Mouse (Mus musculus) heart, adult 8-10 months (tissue): Measurements from ENCODE around the gene Ascl2. TPM values are rescaled to one million over a fixed set of nuclear protein-coding genes. Genes with fewer than 3 reads are reported as not detected.

Source experiments
- DNase-seq: peaks from one replicate; pipeline ENCODE4 v3.0.0; 2022; ENCODE audit warnings: low spot score
- total RNA-seq, 4 experiments: library from RNA; stranded (reverse); gene quantifications; 2 replicates each; pipeline ENCODE4 v1.2.4; 2022

The Ascl2 gene
- total RNA-seq, result not detected

- no peak for DNase-seq
These were observed at the start of gene Ascl2 for GRCm38 (mm10) chr7:142968809-142969511. Gene Ascl2 (minus strand): TSS chr7:142969264.

GRCm38 (mm10) chr7:143017181-143017580, 48.1 kb upstream of the Ascl2 start:
- DNase-seq, result no peak

GRCm38 (mm10) chr7:143016424-143017142, 47.5 kb upstream of the Ascl2 start:
- DNase-seq, result no peak

- peak; percentile 95 for DNase-seq
These were observed 46.8 kb upstream of the Ascl2 start for GRCm38 (mm10) chr7:143015755-143016423.

GRCm38 (mm10) chr7:143014862-143015659, 46.0 kb upstream of the Ascl2 start:
- DNase-seq, result no peak

GRCm38 (mm10) chr7:143013420-143014178, 44.5 kb upstream of the Ascl2 start:
- DNase-seq, result peak; percentile 85

GRCm38 (mm10) chr7:143012230-143012875, 43.3 kb upstream of the Ascl2 start:
- no peak for DNase-seq

GRCm38 (mm10) chr7:143011226-143011625, 42.2 kb upstream of the Ascl2 start:
- DNase-seq, result no peak

GRCm38 (mm10) chr7:143009996-143010395, 40.9 kb upstream of the Ascl2 start:
- DNase-seq, result no peak

GRCm38 (mm10) chr7:143008996-143009665, 40.1 kb upstream of the Ascl2 start:
- peak; percentile 37 for DNase-seq

- peak; percentile 78 for DNase-seq
These were observed 39.4 kb upstream of the Ascl2 start for GRCm38 (mm10) chr7:143008370-143008926.

GRCm38 (mm10) chr7:143007599-143008369, 38.7 kb upstream of the Ascl2 start:
- peak; percentile 95 for DNase-seq

GRCm38 (mm10) chr7:143006756-143007598, 37.9 kb upstream of the Ascl2 start:
- no peak for DNase-seq

GRCm38 (mm10) chr7:143006097-143006755, 37.2 kb upstream of the Ascl2 start:
- DNase-seq, result no peak

GRCm38 (mm10) chr7:143005344-143006096, 36.5 kb upstream of the Ascl2 start:
- no peak for DNase-seq

GRCm38 (mm10) chr7:143004727-143005343, 35.8 kb upstream of the Ascl2 start, which contains the start of gene Tspan32:
Gene Tspan32 (plus strand): TSS chr7:143005046.
- no peak for DNase-seq
